Mouse (Mus musculus) left cerebral cortex, adult 2 months (tissue): ENCODE measurements at regions not wholly inside any gene's neighbourhood (a gene's known extent, or its start where the extent isn't known, plus 50 kb on each side); places are given as distances from the start of the nearest gene placed in this dataset.

ENCODE experiments used
- DNase-seq, 2 experiments: peaks; one replicate each; pipeline ENCODE4 v3.0.0; 2021 to 2022; ENCODE audit warnings: low spot score in 2 of 2, mixed read lengths in 1 of 2; ENCODE audit errors: extremely low spot score in 1 of 2
- H3K27ac ChIP-seq: fragments of 200-600 bp; 2 replicates; pipeline ENCODE4 v1.8.1; 2022
- H3K4me3 ChIP-seq: fragments of 200-600 bp; 2 replicates; pipeline ENCODE4 v1.8.1; 2022
- CTCF ChIP-seq: fragments of 200-600 bp; IDR thresholded peaks from 2 replicates; pipeline ENCODE4 v1.8.1; 2022; ENCODE audit warnings: antibody characterized with exemption, mild to moderate bottlenecking, moderate library complexity
- intact Hi-C: fragments of 180-260 bp; cut with DNase I; formaldehyde crosslinking; loops from one replicate; pipeline ENCODE4 v1.15.1; 2025

- DNase-seq, result no peak
These were observed 68.1 kb upstream of the Adamts18 start for GRCm38 (mm10) chr8:113916649-113917048.

GRCm38 (mm10) chr8:113917197-113917596 lies 68.7 kb upstream of the Adamts18 start:
- Histone ChIP-seq H3K4me3 (no peak overlapping the region), H3K27ac (no peak overlapping the region)
- no peak for DNase-seq
- TF ChIP-seq CTCF, result no peak
- intact Hi-C loops, result no loop called here

More at GRCm38 (mm10) chr8:113916649-113917048, 68.1 kb upstream of the Adamts18 start:
- Histone ChIP-seq H3K27ac (no peak overlapping the region), H3K4me3 (no peak overlapping the region)
- no peak for TF ChIP-seq CTCF
- intact Hi-C loops, result no loop called here

- no peak for DNase-seq
- no peak for TF ChIP-seq CTCF
- no peak overlapping the region for H3K27ac ChIP-seq
- no peak overlapping the region for H3K4me3 ChIP-seq
- intact Hi-C loops, result loop anchor here (5.0 kb wide), 1 partner anchor 48 kb away; no protein-coding TSS in a partner anchor
These were observed 71.8 kb upstream of the Adamts18 start for GRCm38 (mm10) chr8:113920306-113920705.

GRCm38 (mm10) chr8:113923381-113923780 lies 74.8 kb upstream of the Adamts18 start:
- TF ChIP-seq CTCF, result no peak
- Histone ChIP-seq H3K4me3 (no peak overlapping the region), H3K27ac (no peak overlapping the region)
- intact Hi-C loops, result loop anchor here (5.0 kb wide), 1 partner anchor 51 kb away; no protein-coding TSS in a partner anchor
- DNase-seq, result peak in 1 of 2 experiments; percentile 28

- intact Hi-C loops, result no loop called here
- H3K27ac ChIP-seq, result no peak overlapping the region
- TF ChIP-seq CTCF, result no peak
- H3K4me3 ChIP-seq, result no peak overlapping the region
- no peak for DNase-seq
These were observed 105.2 kb upstream of the Adamts18 start for GRCm38 (mm10) chr8:113953721-113954120.

GRCm38 (mm10) chr8:113956439-113957043 lies 108.0 kb upstream of the Adamts18 start:
- intact Hi-C loops, result no loop called here
- no peak for DNase-seq
- H3K27ac ChIP-seq, result no peak overlapping the region
- TF ChIP-seq CTCF, result no peak
- H3K4me3 ChIP-seq, result no peak overlapping the region

- Histone ChIP-seq H3K27ac (no peak overlapping the region), H3K4me3 (no peak overlapping the region)
- TF ChIP-seq CTCF, result no peak
- DNase-seq, result no peak
- intact Hi-C loops, result no loop called here
These were observed 109.3 kb upstream of the Adamts18 start for GRCm38 (mm10) chr8:113957821-113958220.

GRCm38 (mm10) chr8:113975810-113976209 lies 127.3 kb upstream of the Adamts18 start:
- Histone ChIP-seq H3K27ac (no peak overlapping the region), H3K4me3 (no peak overlapping the region)
- no peak for DNase-seq
- no peak for TF ChIP-seq CTCF
- intact Hi-C loops, result no loop called here

GRCm38 (mm10) chr8:113976626-113977025 lies 128.1 kb upstream of the Adamts18 start:
- H3K4me3 ChIP-seq, result no peak overlapping the region
- no peak for TF ChIP-seq CTCF
- DNase-seq, result no peak
- H3K27ac ChIP-seq, result no peak overlapping the region
- intact Hi-C loops, result no loop called here

GRCm38 (mm10) chr8:113977072-113977471 lies 128.5 kb upstream of the Adamts18 start:
- Histone ChIP-seq H3K27ac (no peak overlapping the region), H3K4me3 (no peak overlapping the region)
- TF ChIP-seq CTCF, result no peak
- intact Hi-C loops, result no loop called here
- DNase-seq, result no peak

- no peak for DNase-seq
- intact Hi-C loops, result no loop called here
These were observed 130.4 kb upstream of the Adamts18 start for GRCm38 (mm10) chr8:113978946-113979345.

GRCm38 (mm10) chr8:113979837-113980236 lies 131.3 kb upstream of the Adamts18 start:
- H3K27ac ChIP-seq, result no peak overlapping the region

More at GRCm38 (mm10) chr8:113978946-113979345, 130.4 kb upstream of the Adamts18 start:
- no peak overlapping the region for H3K27ac ChIP-seq
- no peak for TF ChIP-seq CTCF
- H3K4me3 ChIP-seq, result no peak overlapping the region

GRCm38 (mm10) chr8:113981339-113981738 lies 132.8 kb upstream of the Adamts18 start:
- H3K27ac ChIP-seq, result no peak overlapping the region
- intact Hi-C loops, result loop anchor here (10.0 kb wide), 1 partner anchor 453 kb away; the partner anchor contains the start of gene Wwox
- no peak for TF ChIP-seq CTCF
- no peak overlapping the region for H3K4me3 ChIP-seq
- DNase-seq, result no peak

More at GRCm38 (mm10) chr8:113979837-113980236, 131.3 kb upstream of the Adamts18 start:
- intact Hi-C loops, result loop anchor here (10.0 kb wide), 1 partner anchor 455 kb away; the partner anchor contains the start of gene Wwox
- peak; percentile 26 for TF ChIP-seq CTCF
- H3K4me3 ChIP-seq, result no peak overlapping the region
- no peak for DNase-seq
